Mouse (Mus musculus) embryonic facial prominence, embryonic 15.5 days (tissue): ENCODE results near the gene Sbk2. TPM values are rescaled to one million over a fixed set of nuclear protein-coding genes. Genes with fewer than 3 reads are reported as not detected.

Experiments used
- ATAC-seq: fragments of 200-750 bp; cut with Nextera tagmentation; 2 replicates; pipeline ENCODE4 v1.8.0; 2017; ENCODE audit warnings: low read depth, moderate TSS enrichment; ENCODE audit not compliant: insufficient number of reproducible peaks, low FRiP score, low TSS enrichment
- H3K27ac ChIP-seq: fragments of 300-500 bp; sonication (generic); replicated peaks from 2 replicates; pipeline ENCODE4 v1.5.1; 2015; ENCODE audit warnings: mild to moderate bottlenecking, inconsistent platforms
- H3K27me3 ChIP-seq: fragments of 300-500 bp; sonication (generic); 2 replicates; pipeline ENCODE4 v1.6.1; 2015; ENCODE audit warnings: inconsistent platforms
- H3K36me3 ChIP-seq: fragments of 300-500 bp; sonication (generic); 2 replicates; pipeline ENCODE4 v1.6.1; 2015; ENCODE audit warnings: mild to moderate bottlenecking, inconsistent platforms
- H3K4me1 ChIP-seq: fragments of 300-500 bp; sonication (generic); 2 replicates; pipeline ENCODE4 v1.6.1; 2015; ENCODE audit warnings: inconsistent platforms
- H3K4me2 ChIP-seq: fragments of 300-500 bp; sonication (generic); replicated peaks from 2 replicates; pipeline ENCODE4 v1.6.1; 2015; ENCODE audit warnings: mild to moderate bottlenecking, inconsistent platforms
- H3K4me3 ChIP-seq: fragments of 300-500 bp; sonication (generic); replicated peaks from 2 replicates; pipeline ENCODE4 v1.5.1; 2015; ENCODE audit warnings: mild to moderate bottlenecking, inconsistent platforms
- H3K9ac ChIP-seq: fragments of 300-500 bp; sonication (generic); 2 replicates; pipeline ENCODE4 v1.6.1; 2015; ENCODE audit warnings: inconsistent platforms
- H3K9me3 ChIP-seq: fragments of 300-500 bp; sonication (generic); replicated peaks from 2 replicates; pipeline ENCODE4 v1.6.1; 2016; ENCODE audit warnings: inconsistent platforms
- WGBS: fragments of 180-500 bp; shearing (Covaris S2); methylation state at CpG from one replicate; pipeline ENCODE4 v1.1.7; 2015; 5-methylcytosine and 5-hydroxymethylcytosine counted together
- polyA plus RNA-seq: library from polyadenylated mRNA; unstranded; fragments of >200 nt; fragmentation: Nextera tagmentation; extraction: Ambion mirVana; gene quantifications from 2 replicates; pipeline ENCODE4 v1.2.1, GENCODE M21; 2015

Sbk2 gene
- polyA plus RNA-seq, 1 experiment from 2014 or later = 0.32 TPM

- no peak for ATAC-seq
- H3K36me3 ChIP-seq = no peaks in the 10 kb centered on the region
- peaks cover 15% of the 10 kb centered on the region for H3K4me1 ChIP-seq
- no peak overlapping the region for H3K27ac ChIP-seq
- H3K4me2 ChIP-seq = no peak overlapping the region
- no peak overlapping the region for H3K4me3 ChIP-seq
- WGBS = 85% methylated on average over 9 of the region's 9 CpGs
- no peak overlapping the region for H3K9ac ChIP-seq
- H3K27me3 ChIP-seq = peaks cover 6% of the 10 kb centered on the region; the same call in 1 of the 2 replicates
- no peaks in the 10 kb centered on the region for H3K9me3 ChIP-seq
Measured at GRCm38 (mm10) chr7:4902404-4902803, 61.8 kb downstream of the Sbk2 start.

DNA sequence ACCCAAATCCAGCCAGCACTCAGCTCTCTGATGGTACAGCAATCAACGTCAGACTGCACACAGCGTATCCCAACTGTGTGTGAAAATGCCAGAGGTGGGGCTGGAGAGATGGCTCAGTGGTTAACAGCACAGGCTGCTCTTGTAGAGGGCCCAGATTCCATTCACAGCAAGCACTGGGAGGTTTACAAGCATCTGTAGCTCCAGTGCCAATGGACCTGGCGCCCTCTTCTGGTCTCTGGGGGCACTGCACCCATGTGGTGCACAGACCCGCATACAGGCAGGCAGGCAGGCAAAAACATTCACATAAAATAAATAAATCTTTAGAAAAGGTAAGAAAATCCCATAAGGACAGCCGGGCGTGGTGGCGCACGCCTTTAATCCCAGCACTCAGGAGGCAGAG is 63.0 kb downstream of the Sbk2 start:
- Histone ChIP-seq H3K27me3 (peaks cover 6% of the 10 kb centered on the region; the same call in 1 of the 2 replicates), H3K36me3 (no peaks in the 10 kb centered on the region), H3K4me2 (no peak overlapping the region), H3K9me3 (no peaks in the 10 kb centered on the region), H3K4me1 (peaks cover 15% of the 10 kb centered on the region), H3K9ac (no peak overlapping the region), H3K4me3 (no peak overlapping the region), H3K27ac (no peak overlapping the region)
- no peak for ATAC-seq
- WGBS = 49% methylated on average over 8 of the region's 8 CpGs

- peak overlapping the region; percentile 33 for H3K4me3 ChIP-seq
- no peak overlapping the region for H3K9ac ChIP-seq
- peaks cover 15% of the 10 kb centered on the region for H3K4me1 ChIP-seq
- WGBS = 23% methylated on average over 11 of the region's 11 CpGs
- 0 out of 2 replicates have a peak overlapping the region, but pooled peaks have one; percentile 17 for H3K27ac ChIP-seq
- H3K36me3 ChIP-seq = no peaks in the 10 kb centered on the region
- no peaks in the 10 kb centered on the region for H3K9me3 ChIP-seq
- no peak for ATAC-seq
- H3K27me3 ChIP-seq = peaks cover 6% of the 10 kb centered on the region; the same call in 1 of the 2 replicates
- H3K4me2 ChIP-seq = peak overlapping the region; percentile 48
Measured at GRCm38 (mm10) chr7:4900523-4900851, 63.7 kb downstream of the Sbk2 start.

GRCm38 (mm10) chr7:4899649-4900522 is 64.3 kb downstream of the Sbk2 start:
- Histone ChIP-seq H3K36me3 (no peaks in the 10 kb centered on the region), H3K4me1 (peaks cover 15% of the 10 kb centered on the region), H3K27ac (0 out of 2 replicates have a peak overlapping the region, but pooled peaks have one; percentile 17), H3K4me2 (peak overlapping the region; percentile 48), H3K9ac (peak overlapping the region; percentile 15; the same call in 1 of the 2 replicates), H3K4me3 (peak overlapping the region; percentile 33), H3K27me3 (peaks cover 6% of the 10 kb centered on the region; the same call in 1 of the 2 replicates), H3K9me3 (no peaks in the 10 kb centered on the region)
- WGBS = 4% methylated on average over 19 of the region's 19 CpGs
- ATAC-seq = no peak

GRCm38 (mm10) chr7:4898851-4899648 is 65.2 kb downstream of the Sbk2 start:
- Histone ChIP-seq H3K27me3 (peaks cover 6% of the 10 kb centered on the region; the same call in 1 of the 2 replicates), H3K27ac (no peak overlapping the region; the same call in 1 of the 2 replicates), H3K9ac (no peak overlapping the region), H3K4me2 (peak overlapping the region; percentile 48), H3K36me3 (no peaks in the 10 kb centered on the region), H3K4me1 (peaks cover 15% of the 10 kb centered on the region), H3K4me3 (peak overlapping the region; percentile 33), H3K9me3 (no peaks in the 10 kb centered on the region)
- ATAC-seq = peak; percentile 74; the same call in 1 of the 2 replicates
- WGBS = 18% methylated on average over 17 of the region's 18 CpGs

DNA sequence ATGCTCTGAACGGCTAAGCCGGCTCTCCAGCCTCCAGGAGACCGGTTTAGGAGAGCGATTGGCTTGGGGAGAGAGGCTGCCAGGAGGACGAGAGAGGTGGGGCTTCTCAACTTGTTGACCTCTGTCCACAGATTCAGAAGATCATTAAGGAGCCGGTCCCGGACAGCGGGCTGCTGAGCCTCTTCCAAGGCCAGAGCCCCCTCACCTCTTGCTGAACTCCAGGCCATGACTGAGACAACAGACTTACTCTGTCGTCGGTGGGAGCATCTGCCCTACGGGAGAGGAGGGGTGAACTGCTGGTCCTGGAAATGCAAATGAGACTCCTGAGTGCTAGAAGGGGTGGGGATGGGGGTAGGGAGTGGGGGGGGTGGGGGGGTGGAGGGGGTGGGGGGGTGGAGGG is 69.0 kb downstream of the Sbk2 start:
- no peaks in the 10 kb centered on the region for H3K9me3 ChIP-seq
- WGBS = 58% methylated on average over 11 of the region's 11 CpGs
- H3K4me2 ChIP-seq = no peak overlapping the region
- no peaks in the 10 kb centered on the region for H3K36me3 ChIP-seq
- no peak overlapping the region for H3K27ac ChIP-seq
- no peak overlapping the region for H3K9ac ChIP-seq
- peaks cover 11% of the 10 kb centered on the region for H3K4me1 ChIP-seq
- peaks cover 6% of the 10 kb centered on the region; the same call in 1 of the 2 replicates for H3K27me3 ChIP-seq
- ATAC-seq = no peak
- H3K4me3 ChIP-seq = no peak overlapping the region

Other genes starting within 250 kb of the Sbk2 start
- gene Tmem150b, start 239.2 kb downstream of the Sbk2 start, polyA plus RNA-seq = 0.13 and 0.20 TPM in 2 replicates
- 57.9 and 58.2 TPM in 2 replicates for gene Kmt5c, start 224.3 kb downstream of the Sbk2 start, polyA plus RNA-seq
- 49.9 and 64.2 TPM in 2 replicates for gene Cox6b2, start 211.3 kb downstream of the Sbk2 start, polyA plus RNA-seq
- gene Fam71e2, start 193.1 kb downstream of the Sbk2 start, polyA plus RNA-seq = not detected in 2 replicates
- gene Il11, start 181.5 kb downstream of the Sbk2 start, polyA plus RNA-seq = 0.36 and 0.37 TPM in 2 replicates
- gene Tmem190, start 181.5 kb downstream of the Sbk2 start, polyA plus RNA-seq = 0.75 and 1.1 TPM in 2 replicates
- 11.4 and 11.8 TPM in 2 replicates for gene Tmem238, start 174.8 kb downstream of the Sbk2 start, polyA plus RNA-seq
- 397 and 411 TPM in 2 replicates for gene Rpl28, start 171.5 kb downstream of the Sbk2 start, polyA plus RNA-seq
- 348 and 351 TPM in 2 replicates for gene Ube2s, start 151.8 kb downstream of the Sbk2 start, polyA plus RNA-seq
- gene Shisa7, start 119.7 kb downstream of the Sbk2 start, polyA plus RNA-seq = 0.43 and 0.99 TPM in 2 replicates
- 11.3 and 13.1 TPM in 2 replicates for gene Isoc2b, start 94.1 kb downstream of the Sbk2 start, polyA plus RNA-seq
- gene Isoc2a, start 87.3 kb downstream of the Sbk2 start, polyA plus RNA-seq = 0.95 and 1.2 TPM in 2 replicates
- not detected in 2 replicates for gene Gm36210, start 57.9 kb downstream of the Sbk2 start, polyA plus RNA-seq
- gene Zfp628, start 49.2 kb downstream of the Sbk2 start, polyA plus RNA-seq = 4.1 and 4.9 TPM in 2 replicates
- 5.1 and 5.5 TPM in 2 replicates for gene Nat14, start 42.4 kb downstream of the Sbk2 start, polyA plus RNA-seq
- 4.7 and 5.5 TPM in 2 replicates for gene Ssc5d, start 38.6 kb downstream of the Sbk2 start, polyA plus RNA-seq
- 0.05 and 0.25 TPM in 2 replicates for gene Sbk3, start 6.8 kb upstream of the Sbk2 start, polyA plus RNA-seq
- 32.8 and 35.0 TPM in 2 replicates for gene Zfp579, start 31.8 kb upstream of the Sbk2 start, polyA plus RNA-seq
- 15.2 and 15.8 TPM in 2 replicates for gene Zfp524, start 50.0 kb upstream of the Sbk2 start, polyA plus RNA-seq
- gene Fiz1, start 50.3 kb upstream of the Sbk2 start, polyA plus RNA-seq = 43.9 and 46.2 TPM in 2 replicates
- 1.2 TPM in 1 of 2 replicates, not detected in the other for gene Gm44973, start 51.1 kb upstream of the Sbk2 start, polyA plus RNA-seq
- 8.0 and 9.0 TPM in 2 replicates for gene Zfp865, start 56.0 kb upstream of the Sbk2 start, polyA plus RNA-seq
- gene Ccdc106, start 56.1 kb upstream of the Sbk2 start, polyA plus RNA-seq = 35.4 and 37.8 TPM in 2 replicates
- not detected in 2 replicates for gene 4632433K11Rik, start 69.7 kb upstream of the Sbk2 start, polyA plus RNA-seq
- gene Zfp784, start 74.0 kb upstream of the Sbk2 start, polyA plus RNA-seq = 6.7 and 7.5 TPM in 2 replicates
- gene Zfp580, start 87.1 kb upstream of the Sbk2 start, polyA plus RNA-seq = 36.8 and 43.1 TPM in 2 replicates
- gene U2af2, start 97.7 kb upstream of the Sbk2 start, polyA plus RNA-seq = 116 and 124 TPM in 2 replicates
- 66.5 and 70.6 TPM in 2 replicates for gene Epn1, start 115.8 kb upstream of the Sbk2 start, polyA plus RNA-seq
- not detected in 2 replicates for gene Rfpl4, start 152.5 kb upstream of the Sbk2 start, polyA plus RNA-seq
- 0.60 and 0.80 TPM in 2 replicates for gene Rasl2-9, start 161.5 kb upstream of the Sbk2 start, polyA plus RNA-seq
- gene Vmn1r55, start 185.3 kb upstream of the Sbk2 start, polyA plus RNA-seq = not detected in 2 replicates
- gene Vmn1r56, start 232.3 kb upstream of the Sbk2 start, polyA plus RNA-seq = not detected in 2 replicates